Mouse (Mus musculus) macrophage (primary cell): ENCODE results near the gene Icosl. TPM values are rescaled to one million over a fixed set of nuclear protein-coding genes. Genes with fewer than 3 reads are reported as not detected.
"Not testable (repeated sequence)": the region's sequence is repeated elsewhere in the genome, so short reads cannot be mapped to it uniquely, and the experiment has no call there.

ENCODE experiments used
- H3K27ac ChIP-seq: fragments of 350-480 bp; formaldehyde crosslinking; 2 replicates; pipeline ENCODE4 v1.9.0; 2021
- H3K36me3 ChIP-seq: fragments of 350-480 bp; formaldehyde crosslinking; 2 replicates; pipeline ENCODE4 v1.9.0; 2021; ENCODE audit errors: inconsistent target
- H3K4me3 ChIP-seq: fragments of 350-480 bp; formaldehyde crosslinking; 2 replicates; pipeline ENCODE4 v1.9.0; 2021; ENCODE audit errors: inconsistent target
- H3K79me2 ChIP-seq: fragments of 350-480 bp; formaldehyde crosslinking; 2 replicates; pipeline ENCODE4 v1.9.0; 2021; ENCODE audit errors: inconsistent target
- WGBS: methylation state at CpG from one replicate; pipeline ENCODE4 v1.1.7; 2026; ENCODE audit warnings: inconsistent platforms; ENCODE audit not compliant: missing documents; 5-methylcytosine and 5-hydroxymethylcytosine counted together
- polyA plus RNA-seq: library from polyadenylated mRNA; stranded (reverse); fragments of 250-400 nt; gene quantifications from 3 replicates; pipeline ENCODE4 v1.2.4, GENCODE M21; 2018; ENCODE audit warnings: inconsistent platforms

The Icosl gene
- polyA plus RNA-seq, 1 experiment from 2014 or later = 3.6 TPM

DNA sequence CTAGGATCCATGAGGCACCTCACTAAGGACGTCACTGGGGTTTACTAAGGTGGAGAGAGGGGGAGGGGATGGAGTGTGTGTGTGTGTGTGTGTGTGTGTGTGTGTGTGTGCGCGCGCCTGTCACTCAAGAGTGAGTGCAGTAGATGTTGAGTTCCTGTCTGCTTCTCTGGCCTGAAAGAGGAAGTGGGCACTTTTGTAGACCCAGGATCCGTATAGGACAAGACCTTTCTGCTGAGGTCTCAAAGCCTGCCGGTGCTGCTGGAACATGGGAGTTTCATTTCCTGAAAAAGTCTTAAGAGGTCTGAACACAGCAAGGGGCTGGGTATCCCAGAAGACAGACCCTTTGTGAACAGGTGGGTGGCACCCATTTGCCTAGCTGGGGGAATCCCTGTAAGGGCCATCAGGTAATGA lies 18.0 kb downstream of the Icosl start:
- H3K79me2 ChIP-seq = no peaks in the 10 kb centered on the region
- H3K4me3 ChIP-seq = no peak overlapping the region
- no peaks in the 10 kb centered on the region for H3K36me3 ChIP-seq
- WGBS = 2% methylated on average over 5 of the region's 6 CpGs
- peak overlapping the region; percentile 65 for H3K27ac ChIP-seq

GRCm38 (mm10) chr10:78090246-78090645 lies 21.1 kb downstream of the Icosl start:
- no peak overlapping the region for H3K27ac ChIP-seq
- no peaks in the 10 kb centered on the region for H3K79me2 ChIP-seq
- no peak overlapping the region for H3K4me3 ChIP-seq
- no peaks in the 10 kb centered on the region for H3K36me3 ChIP-seq
- WGBS = 28% methylated on average over 6 of the region's 6 CpGs

- 88% methylated on average over 4 of the region's 4 CpGs for WGBS
- Histone ChIP-seq H3K27ac (no peak overlapping the region), H3K36me3 (no peaks in the 10 kb centered on the region), H3K4me3 (no peak overlapping the region), H3K79me2 (no peaks in the 10 kb centered on the region)
Observed at GRCm38 (mm10) chr10:78090706-78091491, 21.8 kb downstream of the Icosl start.

GRCm38 (mm10) chr10:78091865-78092724 lies 23.0 kb downstream of the Icosl start:
- Histone ChIP-seq H3K36me3 (no peaks in the 10 kb centered on the region), H3K4me3 (no peak overlapping the region), H3K27ac (no peak overlapping the region), H3K79me2 (no peaks in the 10 kb centered on the region)
- 95% methylated on average over 23 of the region's 23 CpGs for WGBS

DNA sequence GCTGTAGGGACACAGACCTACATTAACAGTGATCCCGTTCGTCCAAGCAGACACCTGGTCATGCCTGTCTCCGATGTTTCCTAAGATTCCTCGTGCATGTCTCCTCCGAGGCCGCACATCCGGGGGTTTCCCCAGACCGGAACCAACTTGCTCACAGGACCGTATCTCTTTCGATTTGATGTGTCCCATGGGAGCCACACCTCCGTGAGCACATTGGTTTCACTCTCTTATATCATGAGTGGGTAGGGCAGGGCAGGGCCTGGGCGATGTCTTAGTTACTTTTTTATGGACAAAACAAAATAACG lies 23.6 kb downstream of the Icosl start:
- no peaks in the 10 kb centered on the region for H3K79me2 ChIP-seq
- H3K27ac ChIP-seq = no peak overlapping the region
- no peaks in the 10 kb centered on the region for H3K36me3 ChIP-seq
- H3K4me3 ChIP-seq = no peak overlapping the region
- WGBS = 96% methylated on average over 13 of the region's 13 CpGs

DNA sequence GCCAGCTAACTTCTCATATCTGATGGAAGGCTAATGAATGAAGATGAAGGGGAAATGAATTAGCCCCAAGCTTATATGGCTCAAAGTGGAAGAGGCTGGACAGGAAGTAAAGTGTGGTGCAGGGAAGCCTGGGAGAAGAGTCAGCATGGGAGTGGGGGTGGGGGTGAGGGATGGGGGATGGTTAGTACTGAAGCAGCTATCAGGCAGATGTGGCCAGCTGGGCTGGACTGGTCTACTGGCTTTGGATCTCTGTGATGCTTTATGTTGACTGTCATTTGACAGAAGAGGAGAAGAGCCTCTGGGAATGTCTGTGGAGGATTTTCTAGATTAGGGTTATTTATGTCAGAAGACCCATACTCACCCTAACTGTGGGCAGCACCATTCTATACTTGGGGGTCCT lies 26.1 kb downstream of the Icosl start:
- no peaks in the 10 kb centered on the region for H3K36me3 ChIP-seq
- H3K4me3 ChIP-seq = no peak overlapping the region
- peak overlapping the region; percentile 31 for H3K27ac ChIP-seq
- H3K79me2 ChIP-seq = no peaks in the 10 kb centered on the region

DNA sequence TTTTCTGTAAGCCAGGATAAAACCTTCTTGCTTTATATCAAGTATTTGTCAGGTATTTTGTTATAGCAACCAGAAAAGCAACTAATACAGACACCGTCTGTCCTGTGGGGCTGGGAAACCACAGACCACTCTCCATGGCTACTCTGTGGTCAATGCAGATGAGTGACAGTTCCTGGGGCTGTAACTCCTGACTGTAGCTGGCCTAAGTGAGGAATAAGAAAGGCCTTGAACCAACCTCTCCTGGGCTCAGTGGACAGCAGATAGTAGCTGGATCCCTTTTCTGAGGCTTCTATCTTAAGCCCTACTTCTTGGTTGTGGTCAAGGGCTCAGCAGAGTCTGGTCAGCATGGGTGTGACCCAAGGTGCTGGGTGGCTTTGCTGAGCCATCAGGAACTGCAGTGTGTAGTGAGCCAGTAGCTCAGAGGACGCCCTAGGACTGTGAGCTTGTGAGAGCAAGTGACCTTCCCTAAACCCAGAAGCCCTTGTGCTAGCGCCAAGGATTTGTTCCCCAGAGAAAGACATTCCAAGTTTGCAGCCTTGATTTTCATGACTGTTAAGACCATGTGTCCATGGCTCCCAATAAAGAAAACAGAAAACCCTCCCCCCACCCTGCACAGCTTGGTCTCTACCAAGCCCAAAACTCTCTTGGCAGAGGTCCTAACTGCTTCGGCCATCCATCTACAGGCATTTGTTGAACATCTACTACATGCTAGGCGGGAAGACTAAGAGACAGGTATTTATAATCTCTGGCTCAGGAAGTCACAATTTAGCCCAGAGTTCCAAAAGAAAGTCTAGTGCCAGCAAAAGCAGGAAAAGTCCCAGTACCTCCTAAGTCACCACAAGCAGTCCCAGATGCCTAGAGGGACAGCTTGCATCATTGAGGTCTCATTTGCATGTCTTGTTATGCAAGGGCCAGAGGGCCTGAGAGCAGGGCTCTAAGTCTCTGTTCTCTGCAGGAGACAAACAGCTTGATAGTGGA lies 27.1 kb downstream of the Icosl start:
- Histone ChIP-seq H3K4me3 (no peak overlapping the region), H3K36me3 (no peaks in the 10 kb centered on the region), H3K79me2 (no peaks in the 10 kb centered on the region), H3K27ac (peak overlapping the region; percentile 31)
- WGBS = 73% methylated on average over 5 of the region's 5 CpGs

- H3K27ac ChIP-seq, H3K79me2 ChIP-seq, H3K36me3 ChIP-seq, H3K4me3 ChIP-seq: not testable (repeated sequence)
Observed at GRCm38 (mm10) chr10:78099860-78100259, 30.8 kb downstream of the Icosl start.

- 72% methylated on average over 14 of the region's 16 CpGs for WGBS
- Histone ChIP-seq H3K4me3 (no peak overlapping the region), H3K36me3 (no peaks in the 10 kb centered on the region), H3K27ac (no peak overlapping the region), H3K79me2 (peaks cover 4% of the 10 kb centered on the region; the same call in 1 of the 2 replicates)
Observed at GRCm38 (mm10) chr10:78100989-78101780, 32.1 kb downstream of the Icosl start.

- peak overlapping the region; percentile 87 for H3K27ac ChIP-seq
- peaks cover 5% of the 10 kb centered on the region; the same call in 1 of the 2 replicates for H3K79me2 ChIP-seq
- peak overlapping the region; percentile 32; the same call in 1 of the 2 replicates for H3K4me3 ChIP-seq
- 92% methylated on average over 11 of the region's 11 CpGs for WGBS
- H3K36me3 ChIP-seq = no peaks in the 10 kb centered on the region
Observed at GRCm38 (mm10) chr10:78104555-78105490, 35.7 kb downstream of the Icosl start.

DNA sequence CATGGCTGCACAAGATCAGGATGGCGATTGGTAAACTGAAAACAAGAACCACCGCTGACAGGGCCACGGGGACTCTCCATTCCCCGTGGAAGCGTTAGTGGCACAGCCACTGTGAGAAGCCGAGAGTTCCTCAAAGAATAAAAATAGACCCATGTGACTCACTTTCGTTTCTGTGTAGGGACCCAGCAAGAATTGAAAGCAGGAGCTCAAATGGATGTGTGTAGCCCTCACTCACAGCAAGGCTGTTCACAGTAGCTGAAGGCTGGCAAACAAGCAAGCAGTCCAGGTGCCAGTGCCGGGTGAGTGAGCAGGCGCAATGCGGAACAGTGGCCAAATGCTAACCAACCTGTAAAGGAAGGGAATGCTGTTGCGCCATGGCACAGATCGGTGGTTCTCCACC lies 36.4 kb downstream of the Icosl start:
- Histone ChIP-seq H3K4me3 (peak overlapping the region; percentile 32), H3K27ac (peak overlapping the region; percentile 87), H3K36me3 (no peaks in the 10 kb centered on the region), H3K79me2 (peaks cover 5% of the 10 kb centered on the region; the same call in 1 of the 2 replicates)
- WGBS = 16% methylated on average over 12 of the region's 12 CpGs

DNA sequence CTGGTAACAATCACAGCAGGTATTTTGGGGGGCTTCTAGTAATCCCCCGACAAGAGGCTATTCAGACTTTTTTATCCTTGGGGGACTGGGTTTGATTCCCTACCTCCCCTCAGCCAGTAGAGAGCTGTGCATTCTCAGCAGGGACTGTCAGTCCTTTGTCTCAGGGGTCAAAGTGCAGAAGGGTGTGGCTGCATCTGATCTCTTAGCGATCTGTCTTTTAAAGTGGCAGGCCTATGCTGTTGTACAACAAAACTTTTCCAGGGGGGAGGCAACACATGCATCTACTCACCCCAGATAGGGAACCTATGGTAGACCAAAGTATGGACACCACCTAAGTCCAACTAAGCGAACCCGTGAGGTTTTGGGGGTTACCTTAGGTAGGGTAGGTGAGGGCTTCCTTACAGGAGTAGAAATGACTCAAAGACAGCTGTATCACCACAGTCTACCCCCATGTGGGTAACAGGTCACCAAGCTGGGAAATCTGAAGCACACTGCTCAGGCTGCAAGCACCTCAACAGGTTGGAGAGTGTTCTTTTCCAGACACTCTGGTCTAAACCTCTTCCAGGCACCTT lies 45.5 kb downstream of the Icosl start:
- no peaks in the 10 kb centered on the region for H3K79me2 ChIP-seq
- H3K4me3 ChIP-seq = no peak overlapping the region
- 96% methylated on average over 4 of the region's 4 CpGs for WGBS
- 0 out of 2 replicates have a peak, but pooled peaks cover 7% of the 10 kb centered on the region for H3K36me3 ChIP-seq
- H3K27ac ChIP-seq = no peak overlapping the region

DNA sequence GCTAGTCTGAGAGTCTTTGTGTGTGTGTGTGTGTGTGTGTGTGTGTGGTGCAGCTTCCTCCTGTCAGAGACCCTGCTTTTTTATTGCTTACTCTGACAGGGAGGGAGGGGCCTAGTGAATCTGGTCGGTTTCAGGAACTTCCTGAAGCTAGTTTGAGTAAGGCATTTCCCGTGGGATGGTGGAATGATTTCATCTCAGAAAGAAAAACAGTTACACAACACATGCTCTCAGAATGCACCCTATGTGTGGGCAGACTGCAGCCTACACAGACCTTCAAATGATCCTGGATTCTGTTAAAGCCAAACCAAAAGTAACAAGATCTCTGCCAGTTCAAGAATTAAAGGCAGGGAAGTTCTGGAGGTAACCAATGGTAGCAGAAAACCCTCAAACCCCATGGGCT lies 46.1 kb downstream of the Icosl start:
- 24% methylated on average over 2 of the region's 2 CpGs for WGBS
- no peak overlapping the region for H3K27ac ChIP-seq
- no peak overlapping the region for H3K4me3 ChIP-seq
- H3K36me3 ChIP-seq = 0 out of 2 replicates have a peak, but pooled peaks cover 7% of the 10 kb centered on the region
- H3K79me2 ChIP-seq = no peaks in the 10 kb centered on the region
